Mouse (Mus musculus) neural tube, embryonic 11.5 days (tissue): ENCODE results near the gene Pipox. TPM values are rescaled to one million over a fixed set of nuclear protein-coding genes. Genes with fewer than 3 reads are reported as not detected.

Experiments
- ATAC-seq: fragments of 200-750 bp; cut with Nextera tagmentation; 2 replicates; pipeline ENCODE4 v1.8.0; 2017; ENCODE audit warnings: moderate number of reproducible peaks, mild to moderate bottlenecking, moderate TSS enrichment, moderate library complexity; ENCODE audit not compliant: insufficient read depth, low FRiP score, low TSS enrichment
- DNase-seq: peaks from one replicate; pipeline ENCODE4 v3.0.0-alpha.2; 2015; ENCODE audit warnings: low spot score
- H3K27ac ChIP-seq: fragments of 300-500 bp; sonication (generic); 2 replicates; pipeline ENCODE4 v1.5.1; 2014; ENCODE audit warnings: low read depth, mild to moderate bottlenecking, low read length
- H3K27me3 ChIP-seq: fragments of 300-500 bp; sonication (generic); 2 replicates; pipeline ENCODE4 v1.6.1; 2014; ENCODE audit warnings: mild to moderate bottlenecking, low read length, mixed read lengths; ENCODE audit not compliant: control insufficient read depth, insufficient read depth
- H3K36me3 ChIP-seq: fragments of 300-500 bp; sonication (generic); 2 replicates; pipeline ENCODE4 v1.6.1; 2014; ENCODE audit warnings: mild to moderate bottlenecking, low read length, moderate library complexity, mixed read lengths; ENCODE audit not compliant: control insufficient read depth, insufficient read depth
- H3K4me1 ChIP-seq: fragments of 300-500 bp; sonication (generic); 2 replicates; pipeline ENCODE4 v1.6.1; 2014; ENCODE audit warnings: low read length, mixed read lengths; ENCODE audit not compliant: control insufficient read depth, insufficient read depth
- H3K4me2 ChIP-seq: fragments of 300-500 bp; sonication (generic); 2 replicates; pipeline ENCODE4 v1.6.1; 2014; ENCODE audit warnings: low read depth, mild to moderate bottlenecking, moderate library complexity
- H3K4me3 ChIP-seq: fragments of 300-500 bp; sonication (generic); 2 replicates; pipeline ENCODE4 v1.5.1; 2014; ENCODE audit warnings: low read depth, low read length
- H3K9ac ChIP-seq: fragments of 300-500 bp; sonication (generic); 2 replicates; pipeline ENCODE4 v1.6.1; 2014; ENCODE audit warnings: mild to moderate bottlenecking, low read length
- H3K9me3 ChIP-seq: fragments of 300-500 bp; sonication (generic); 2 replicates; pipeline ENCODE4 v1.6.1; 2016; ENCODE audit warnings: low read length; ENCODE audit not compliant: control insufficient read depth
- WGBS: fragments of 180-500 bp; shearing (Covaris S2); extraction: QIAGEN DNeasy Blood & Tissue Kit; methylation state at CpG from one replicate; pipeline ENCODE4 v1.1.7; 2014; 5-methylcytosine and 5-hydroxymethylcytosine counted together
- polyA plus RNA-seq: library from polyadenylated mRNA; unstranded; fragments of >200 nt; fragmentation: Nextera tagmentation; extraction: Ambion mirVana; gene quantifications from 2 replicates; pipeline ENCODE4 v1.2.1, GENCODE M21; 2014

The Pipox gene
- polyA plus RNA-seq, 1 experiment from 2014 or later: 4.0 TPM

DNA sequence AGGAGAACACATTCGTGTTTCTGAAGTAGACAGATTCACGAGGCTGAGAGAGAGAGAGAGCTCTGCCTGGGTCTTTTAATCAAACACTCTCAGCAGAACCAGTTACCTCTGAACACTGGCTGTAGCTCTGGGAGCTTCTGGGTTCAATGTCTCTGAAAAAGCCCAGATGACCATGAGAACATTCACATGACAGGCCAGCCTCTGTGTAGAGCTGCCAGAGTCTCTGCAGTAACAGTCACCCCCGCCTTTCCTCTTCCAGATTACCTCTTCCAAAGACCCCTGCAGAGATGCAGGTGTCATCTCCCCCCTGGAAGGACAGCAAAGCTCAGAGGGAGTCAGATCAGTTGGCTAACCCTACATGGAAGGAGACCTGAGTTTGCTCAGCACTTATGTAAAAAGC is 41.7 kb downstream of the Pipox start:
- Histone ChIP-seq H3K9ac (no peak overlapping the region), H3K27ac (no peak overlapping the region), H3K4me1 (peaks cover 38% of the 10 kb centered on the region), H3K27me3 (no peaks in the 10 kb centered on the region), H3K36me3 (peaks cover 4% of the 10 kb centered on the region), H3K4me3 (no peak overlapping the region), H3K4me2 (no peak overlapping the region), H3K9me3 (no peaks in the 10 kb centered on the region)
- no peak for DNase-seq
- ATAC-seq: no peak
- WGBS: 74% methylated on average over 3 of the region's 3 CpGs

GRCm38 (mm10) chr11:77851483-77852010 is 42.3 kb downstream of the Pipox start:
- Histone ChIP-seq H3K9me3 (no peaks in the 10 kb centered on the region), H3K36me3 (peaks cover 7% of the 10 kb centered on the region), H3K4me3 (no peak overlapping the region), H3K4me1 (peaks cover 34% of the 10 kb centered on the region), H3K27ac (no peak overlapping the region), H3K27me3 (no peaks in the 10 kb centered on the region), H3K9ac (no peak overlapping the region), H3K4me2 (no peak overlapping the region)
- ATAC-seq (no peak), DNase-seq (no peak)
- 73% methylated on average over 6 of the region's 6 CpGs for WGBS

DNA sequence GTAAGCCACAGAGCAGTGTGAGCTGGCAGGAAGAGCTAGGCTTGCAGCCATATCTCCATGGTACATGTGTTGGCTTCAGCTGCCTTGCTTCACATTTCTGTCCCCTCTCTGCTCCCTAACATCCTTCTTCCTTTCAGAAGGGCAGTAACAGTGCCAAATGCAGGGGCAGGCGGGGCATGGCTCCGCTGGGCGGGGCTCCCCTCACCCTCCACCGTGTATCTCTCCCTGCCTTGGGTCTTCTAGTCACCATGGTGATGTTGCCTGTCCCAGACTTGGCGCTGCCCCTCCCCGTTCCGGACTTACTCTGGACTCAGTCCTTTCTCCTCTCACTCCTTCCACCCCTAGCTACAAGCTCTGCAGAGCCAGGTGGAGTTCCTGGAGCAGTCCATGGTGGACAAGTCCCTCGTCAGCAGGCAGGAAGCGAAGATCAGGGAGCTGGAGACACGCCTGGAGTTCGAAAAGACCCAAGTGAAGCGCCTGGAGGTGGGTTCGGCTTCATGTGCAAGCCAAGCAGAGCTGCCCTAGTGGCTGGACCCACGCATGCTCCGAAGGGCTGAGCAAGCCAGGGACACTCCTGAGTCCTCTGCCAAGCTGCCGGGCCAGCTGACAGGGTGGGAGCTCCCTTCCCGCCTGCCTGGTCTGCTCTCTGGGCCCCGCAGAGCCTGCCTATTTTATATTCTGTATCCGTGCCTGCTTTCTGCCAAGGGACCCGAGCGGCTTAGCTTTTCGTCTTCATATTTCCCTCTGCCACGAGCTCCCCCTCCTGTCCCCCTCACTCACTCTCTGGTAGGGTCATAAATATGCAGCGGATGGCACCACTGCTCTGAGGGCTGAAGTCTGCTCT is 43.3 kb downstream of the Pipox start:
- peak overlapping the region; percentile 53; the same call in 1 of the 2 replicates for H3K27ac ChIP-seq
- no peaks in the 10 kb centered on the region for H3K27me3 ChIP-seq
- no peaks in the 10 kb centered on the region for H3K9me3 ChIP-seq
- WGBS: 34% methylated on average over 22 of the region's 24 CpGs
- no peak overlapping the region for H3K9ac ChIP-seq
- no peak overlapping the region for H3K4me2 ChIP-seq
- peak; percentile 67; the same call in 1 of the 2 replicates for ATAC-seq
- DNase-seq: peak; percentile 46
- H3K4me3 ChIP-seq: no peak overlapping the region
- H3K36me3 ChIP-seq: peaks cover 8% of the 10 kb centered on the region
- H3K4me1 ChIP-seq: peaks cover 26% of the 10 kb centered on the region

GRCm38 (mm10) chr11:77849151-77849550 is 44.7 kb downstream of the Pipox start:
- Histone ChIP-seq H3K4me2 (no peak overlapping the region), H3K9ac (no peak overlapping the region), H3K9me3 (no peaks in the 10 kb centered on the region), H3K27ac (no peak overlapping the region), H3K36me3 (peaks cover 10% of the 10 kb centered on the region), H3K4me3 (no peak overlapping the region), H3K27me3 (no peaks in the 10 kb centered on the region), H3K4me1 (peaks cover 15% of the 10 kb centered on the region; the same call in 1 of the 2 replicates)
- DNase-seq (no peak), ATAC-seq (no peak)
- WGBS: 81% methylated on average over 7 of the region's 7 CpGs

DNA sequence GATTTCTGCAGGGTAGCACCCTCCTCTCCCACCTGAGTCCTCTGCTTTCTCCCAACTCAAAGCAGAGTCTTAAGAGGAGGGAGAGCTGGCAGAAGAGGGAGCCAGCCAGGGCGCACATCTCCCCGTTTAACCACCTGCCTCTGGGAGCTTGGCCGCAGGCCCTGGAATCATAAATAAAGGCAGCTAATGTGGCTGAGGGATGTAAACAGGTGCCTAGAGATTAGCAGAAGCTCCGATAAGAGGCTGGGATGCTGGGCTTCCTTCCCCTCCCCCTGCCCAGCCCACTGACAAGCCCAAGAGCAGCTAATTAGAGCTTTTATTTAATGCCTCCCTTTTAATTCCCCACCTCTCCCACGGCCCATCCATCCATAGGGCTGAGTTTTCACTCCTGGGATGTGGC is 45.8 kb downstream of the Pipox start:
- Histone ChIP-seq H3K27ac (no peak overlapping the region), H3K4me2 (no peak overlapping the region), H3K9me3 (no peaks in the 10 kb centered on the region), H3K4me1 (peaks cover 15% of the 10 kb centered on the region; the same call in 1 of the 2 replicates), H3K36me3 (peaks cover 13% of the 10 kb centered on the region), H3K9ac (no peak overlapping the region), H3K27me3 (no peaks in the 10 kb centered on the region), H3K4me3 (no peak overlapping the region)
- ATAC-seq: no peak
- DNase-seq: no peak
- WGBS: 40% methylated on average over 5 of the region's 5 CpGs

GRCm38 (mm10) chr11:77847599-77848128 is 46.2 kb downstream of the Pipox start:
- Histone ChIP-seq H3K9me3 (no peaks in the 10 kb centered on the region), H3K4me2 (no peak overlapping the region), H3K27me3 (no peaks in the 10 kb centered on the region), H3K4me3 (no peak overlapping the region), H3K4me1 (peaks cover 15% of the 10 kb centered on the region; the same call in 1 of the 2 replicates), H3K27ac (no peak overlapping the region), H3K36me3 (peaks cover 18% of the 10 kb centered on the region), H3K9ac (no peak overlapping the region)
- DNase-seq (no peak), ATAC-seq (no peak)
- WGBS: 57% methylated on average over 9 of the region's 9 CpGs

DNA sequence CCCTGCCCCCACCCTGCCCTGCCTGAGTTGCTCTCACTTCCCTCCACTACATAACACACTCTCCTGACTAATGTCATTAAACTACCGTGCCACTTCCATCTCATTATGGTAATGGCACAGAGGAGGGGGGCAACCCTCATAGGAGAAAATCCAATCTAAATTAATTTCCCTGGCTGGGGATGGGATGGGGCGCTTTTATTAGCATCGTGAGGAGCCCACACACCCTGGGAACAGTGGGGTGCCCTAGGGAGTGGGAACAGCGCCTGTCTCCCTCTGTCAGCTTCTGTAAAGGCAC is 50.0 kb downstream of the Pipox start:
- H3K4me3 ChIP-seq: no peak overlapping the region

DNA sequence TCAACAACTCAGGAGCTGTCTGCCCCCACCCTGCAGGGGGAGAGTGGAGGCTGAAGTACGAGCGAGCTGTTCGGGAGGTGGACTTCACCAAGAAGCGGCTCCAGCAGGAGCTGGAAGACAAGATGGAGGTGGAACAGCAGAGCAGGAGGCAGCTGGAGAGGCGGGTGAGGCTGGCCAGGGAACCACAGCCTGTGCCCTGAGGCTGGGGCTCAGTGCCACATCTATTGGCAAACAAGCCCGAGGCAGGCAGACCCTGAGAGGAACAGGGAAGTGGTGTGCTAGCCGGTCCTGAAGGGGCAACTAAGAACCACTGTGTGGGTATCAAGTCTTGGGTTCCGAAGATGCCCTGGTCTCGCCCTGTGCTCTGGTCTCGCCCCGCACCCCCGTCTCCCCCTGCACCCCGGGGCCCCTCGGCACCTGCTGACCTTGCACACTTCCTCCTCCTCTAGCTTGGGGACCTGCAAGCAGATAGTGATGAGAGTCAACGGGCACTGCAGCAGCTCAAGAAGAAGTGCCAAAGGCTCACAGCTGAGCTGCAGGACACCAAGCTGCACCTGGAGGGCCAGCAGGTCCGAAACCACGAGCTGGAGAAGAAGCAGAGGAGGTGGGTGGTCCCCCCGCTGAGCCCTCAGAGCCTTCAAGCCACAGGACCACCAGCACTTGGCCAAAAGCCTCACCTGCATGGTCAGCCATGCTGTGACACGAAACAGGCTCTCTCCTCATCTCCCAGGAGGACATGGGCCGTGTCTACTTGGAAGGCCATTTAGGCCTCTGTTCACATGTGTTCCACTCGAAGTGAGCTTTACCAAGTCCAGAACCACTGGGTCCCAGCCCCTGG is 50.6 kb downstream of the Pipox start:
- WGBS: 91% methylated on average over 21 of the region's 21 CpGs
- Histone ChIP-seq H3K27me3 (no peaks in the 10 kb centered on the region), H3K9ac (no peak overlapping the region), H3K27ac (no peak overlapping the region), H3K36me3 (peaks cover 25% of the 10 kb centered on the region), H3K4me1 (peaks cover 6% of the 10 kb centered on the region; the same call in 1 of the 2 replicates), H3K4me3 (no peak overlapping the region), H3K4me2 (no peak overlapping the region), H3K9me3 (no peaks in the 10 kb centered on the region)
- no peak for DNase-seq
- no peak for ATAC-seq

More for the DNA sequence above, 50.0 kb downstream of the Pipox start:
- Histone ChIP-seq H3K4me2 (no peak overlapping the region), H3K27ac (no peak overlapping the region), H3K9ac (no peak overlapping the region), H3K36me3 (peaks cover 25% of the 10 kb centered on the region), H3K27me3 (no peaks in the 10 kb centered on the region), H3K9me3 (no peaks in the 10 kb centered on the region), H3K4me1 (peaks cover 7% of the 10 kb centered on the region; the same call in 1 of the 2 replicates)
- 67% methylated on average over 4 of the region's 4 CpGs for WGBS
- DNase-seq (no peak), ATAC-seq (no peak)
